8 mouse cellular contexts compared by ENCODE assay signal in genomic region chr10:89444381-89444780, GRCm38 (mm10). TPM values are rescaled to one million over a fixed set of nuclear protein-coding genes. Genes with fewer than 3 reads are reported as not detected.
DNase-seq lines count a peak whose midpoint lies in the region; ATAC-seq and TF ChIP-seq lines count a peak whose summit lies in the region.

No protein-coding gene starts in this region.

- no peaks in the 10 kb centered on the region for H3K27me3 ChIP-seq in thymus, adult 2 months (ENCODE audit: control insufficient read depth, insufficient read depth, low read length)
- H3K27me3 ChIP-seq in liver, embryonic 16.5 days (ENCODE audit: control insufficient read depth, insufficient read depth, low read depth, low read length), result no peaks in the 10 kb centered on the region

- peak overlapping the region; percentile 89 for H3K4me2 ChIP-seq in liver, embryonic 16.5 days (ENCODE audit: low read depth, low read length)

- peak overlapping the region; percentile 61 for H3K4me3 ChIP-seq in thymus, adult 2 months (ENCODE audit: control insufficient read depth, insufficient read depth, low read length)
- H3K4me3 ChIP-seq in liver, embryonic 16.5 days (ENCODE audit: low read depth, low read length), result peak overlapping the region; percentile 89

- DNase-seq in CD4-positive, CD25-positive, alpha-beta regulatory T cell, adult 2 months (ENCODE audit: low read depth, low spot score), result peak; percentile 7
- no peak for DNase-seq in thymus, adult 2 months
- no peak for DNase-seq in thymus, postnatal 36 days
- no peak for DNase-seq in right cerebral cortex, postnatal 36 days (ENCODE audit: low spot score in 2 of 2)
- DNase-seq in gastrocnemius, adult 8-10 months (ENCODE audit: low spot score in 2 of 2), result no peak
- no peak for DNase-seq in urinary bladder, postnatal 10 days (ENCODE audit: low spot score)

- H3K9ac ChIP-seq in liver, embryonic 16.5 days (ENCODE audit: low read depth, low read length), result peak overlapping the region; percentile 80

- peaks cover 6% of the 10 kb centered on the region for H3K4me1 ChIP-seq in thymus, adult 2 months (replicated peaks; ENCODE audit: control insufficient read depth, insufficient read depth, low read length)
- H3K4me1 ChIP-seq in liver, embryonic 16.5 days (ENCODE audit: control insufficient read depth, low read depth, low read length), result peaks cover 15% of the 10 kb centered on the region

- no peaks in the 10 kb centered on the region for H3K9me3 ChIP-seq in liver, embryonic 16.5 days (replicated peaks; ENCODE audit: control insufficient read depth, low read length)

- WGBS in thymus, adult 2 months, result 9% methylated on average over 3 of the region's 3 CpGs
- 28% methylated on average over 3 of the region's 3 CpGs for WGBS in liver, embryonic 16.5 days (ENCODE audit: insufficient replicate concordance)

- no peak for TF ChIP-seq CTCF in thymus, adult 2 months (IDR thresholded peaks at IDR 0.05; ENCODE audit: borderline replicate concordance, control insufficient read depth, extremely low read depth, insufficient read depth, low read length, poor library complexity)

- no peak for TF ChIP-seq POLR2A in thymus, adult 2 months (IDR thresholded peaks at IDR 0.05; ENCODE audit: control insufficient read depth, extremely low read depth, insufficient read depth, low read length, poor library complexity)

- no peak overlapping the region for H3K27ac ChIP-seq in thymus, adult 2 months (ENCODE audit: control insufficient read depth, insufficient read depth, low read length)
- H3K27ac ChIP-seq in liver, embryonic 16.5 days (ENCODE audit: low read length), result peak overlapping the region; percentile 86; the same call in 1 of the 2 replicates

- ATAC-seq in CD4-positive, CD25-positive, alpha-beta regulatory T cell, adult 4 months, result no peak
- ATAC-seq in liver, embryonic 16.5 days (ENCODE audit: low read depth), result no peak

- no peaks in the 10 kb centered on the region for H3K36me3 ChIP-seq in thymus, adult 2 months (ENCODE audit: control insufficient read depth, insufficient read depth, low read length)
- peaks cover 4% of the 10 kb centered on the region; the same call in 1 of the 2 replicates for H3K36me3 ChIP-seq in liver, embryonic 16.5 days (ENCODE audit: control insufficient read depth, insufficient read depth)

RNA-seq across cellular contexts. Expression of gene Gas2l3, which starts 0.6 kb away (rescaled TPM):
- polyA plus RNA-seq in CD4-positive, CD25-positive, alpha-beta regulatory T cell, adult 4 months (2017; shearing (Covaris generic)), result 1 to 10 TPM; 1.5 to 3.3 TPM
- polyA plus RNA-seq in thymus, adult 2 months (2012; rRNA removed), result 2.6 and 4.8 TPM in 2 replicates
- 4.4 and 5.1 TPM in 2 replicates for polyA plus RNA-seq in liver, embryonic 16.5 days (2015; fragmentation: Nextera tagmentation; extraction: Ambion mirVana)
- total RNA-seq in gastrocnemius, adult 8-10 months (2022), result 1 to 10 TPM in 2 of 4 experiments, under 1 TPM in 2; 0.53 to 1.6 (median 1.1) TPM
